Mouse (Mus musculus) midbrain, postnatal 0 days (tissue): ENCODE results near the gene Sgpp2. TPM values are rescaled to one million over a fixed set of nuclear protein-coding genes. Genes with fewer than 3 reads are reported as not detected.

Source experiments
- ATAC-seq: fragments of 200-750 bp; cut with Nextera tagmentation; 2 replicates; pipeline ENCODE4 v1.8.0; 2017; ENCODE audit warnings: moderate number of reproducible peaks, mild to moderate bottlenecking, moderate TSS enrichment, moderate library complexity; ENCODE audit not compliant: low FRiP score
- DNase-seq: peaks from one replicate; pipeline ENCODE4 v3.0.0-alpha.2; 2015; ENCODE audit warnings: low spot score
- H3K27ac ChIP-seq: fragments of 300-500 bp; sonication (generic); 2 replicates; pipeline ENCODE4 v1.5.1; 2014; ENCODE audit warnings: low read depth, mild to moderate bottlenecking, low read length, mixed read lengths
- H3K27me3 ChIP-seq: fragments of 300-500 bp; sonication (generic); 2 replicates; pipeline ENCODE4 v1.6.1; 2014; ENCODE audit warnings: low read length, control low read depth, mixed read lengths; ENCODE audit not compliant: insufficient read depth
- H3K36me3 ChIP-seq: fragments of 300-500 bp; sonication (generic); 2 replicates; pipeline ENCODE4 v1.6.1; 2014; ENCODE audit warnings: low read length, control low read depth, mixed read lengths; ENCODE audit not compliant: insufficient read depth
- H3K4me1 ChIP-seq: fragments of 300-500 bp; sonication (generic); 2 replicates; pipeline ENCODE4 v1.6.1; 2014; ENCODE audit warnings: mild to moderate bottlenecking, control low read depth, antibody characterized with exemption, low read length, mixed read lengths; ENCODE audit not compliant: insufficient read depth
- H3K4me2 ChIP-seq: fragments of 300-500 bp; sonication (generic); 2 replicates; pipeline ENCODE4 v1.6.1; 2014; ENCODE audit warnings: low read depth, mild to moderate bottlenecking, low read length, mixed read lengths; ENCODE audit not compliant: poor library complexity, severe bottlenecking
- H3K4me3 ChIP-seq: fragments of 300-500 bp; sonication (generic); 2 replicates; pipeline ENCODE4 v1.5.1; 2014; ENCODE audit warnings: low read depth, mild to moderate bottlenecking, low read length, moderate library complexity
- H3K9ac ChIP-seq: fragments of 300-500 bp; sonication (generic); replicated peaks from 2 replicates; pipeline ENCODE4 v1.6.1; 2014; ENCODE audit warnings: mild to moderate bottlenecking, low read length, moderate library complexity, mixed read lengths; ENCODE audit not compliant: poor library complexity, severe bottlenecking
- H3K9me3 ChIP-seq: fragments of 300-500 bp; sonication (generic); 2 replicates; pipeline ENCODE4 v1.6.1; 2016; ENCODE audit warnings: low read length, control low read depth
- CTCF ChIP-seq: IDR thresholded peaks from 2 replicates; pipeline ENCODE4 v1.5.1; 2016; ENCODE audit warnings: antibody characterized with exemption, mild to moderate bottlenecking
- WGBS: fragments of 180-500 bp; shearing (Covaris S2); extraction: QIAGEN DNeasy Blood & Tissue Kit; methylation state at CpG from one replicate; pipeline ENCODE4 v1.1.7; 2014; 5-methylcytosine and 5-hydroxymethylcytosine counted together
- polyA plus RNA-seq: library from polyadenylated mRNA; unstranded; fragments of >200 nt; fragmentation: Nextera tagmentation; extraction: Ambion mirVana; gene quantifications from 2 replicates; pipeline ENCODE4 v1.2.1, GENCODE M21; 2015
- total RNA-seq: library from RNA; depleted of rRNA; stranded (reverse); fragments of >200 nt; gene quantifications from 2 replicates; pipeline ENCODE4 v1.2.3, GENCODE M21; 2014

The Sgpp2 gene
- total and polyA plus RNA-seq, 2 experiments from 2014 or later = 1.7 to 3.3 TPM

DNA sequence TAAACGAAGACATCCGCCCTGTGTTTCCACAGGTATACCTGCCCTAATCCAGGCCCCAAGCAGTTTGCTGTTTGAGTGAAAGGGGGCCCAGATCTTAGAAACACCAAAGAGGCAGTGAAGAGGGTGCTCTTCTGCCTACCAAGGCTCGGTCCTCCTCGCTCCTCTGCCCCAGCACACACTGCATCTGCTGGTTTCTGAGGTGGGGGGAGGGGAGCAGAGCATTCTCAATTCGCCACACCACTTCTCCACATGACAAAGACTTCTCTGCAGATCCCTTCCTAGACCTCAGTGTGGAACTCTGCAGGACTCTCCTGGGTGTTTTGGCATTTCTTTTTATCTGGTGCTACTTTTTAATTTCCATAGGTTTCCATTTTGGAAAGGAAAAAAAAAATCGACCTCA lies 85.6 kb downstream of the Sgpp2 start:
- H3K4me3 ChIP-seq = no peak overlapping the region
- H3K4me1 ChIP-seq = no peaks in the 10 kb centered on the region
- WGBS = 36% methylated on average over 6 of the region's 6 CpGs
- no peaks in the 10 kb centered on the region for H3K36me3 ChIP-seq
- no peak overlapping the region for H3K27ac ChIP-seq
- H3K9ac ChIP-seq = no peak overlapping the region
- H3K4me2 ChIP-seq = no peak overlapping the region
- TF ChIP-seq CTCF = no peak
- H3K27me3 ChIP-seq = no peaks in the 10 kb centered on the region
- no peak for DNase-seq
- H3K9me3 ChIP-seq = no peaks in the 10 kb centered on the region
- no peak for ATAC-seq

DNA sequence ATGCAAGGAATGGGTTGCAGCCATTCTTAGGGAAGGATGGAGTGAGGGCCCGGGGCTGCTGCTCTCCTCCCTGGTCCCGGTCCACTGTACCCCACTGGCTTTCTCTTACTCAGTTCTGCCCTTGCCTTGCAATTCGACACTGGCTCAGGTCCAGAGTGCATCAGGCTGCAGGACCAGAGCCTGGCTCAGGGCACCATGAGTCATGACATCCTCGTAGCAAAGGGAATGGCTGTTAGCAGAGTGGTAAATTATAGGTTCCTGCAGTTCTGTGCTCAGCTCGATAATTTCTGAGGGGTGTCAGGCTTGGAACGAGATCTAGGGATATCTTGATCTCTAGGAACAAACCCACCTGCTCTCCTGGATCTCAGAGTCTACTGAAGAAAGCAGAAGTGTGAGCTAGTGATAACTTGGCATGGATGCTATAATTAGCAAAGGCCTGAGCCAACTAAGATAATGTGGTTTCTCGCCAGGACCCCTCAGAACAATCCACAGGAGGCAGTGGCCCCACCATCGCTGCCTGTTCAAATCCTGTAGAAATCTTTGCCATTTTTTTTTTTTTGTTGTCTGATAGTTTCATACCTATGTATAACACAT lies 86.3 kb downstream of the Sgpp2 start:
- peak; percentile 11 for DNase-seq
- no peak for ATAC-seq
- no peak for TF ChIP-seq CTCF
- H3K36me3 ChIP-seq = no peaks in the 10 kb centered on the region
- no peak overlapping the region for H3K4me3 ChIP-seq
- no peak overlapping the region for H3K27ac ChIP-seq
- H3K4me2 ChIP-seq = no peak overlapping the region
- H3K4me1 ChIP-seq = no peaks in the 10 kb centered on the region
- 52% methylated on average over 8 of the region's 8 CpGs for WGBS
- H3K9ac ChIP-seq = no peak overlapping the region
- no peaks in the 10 kb centered on the region for H3K9me3 ChIP-seq
- H3K27me3 ChIP-seq = no peaks in the 10 kb centered on the region

DNA sequence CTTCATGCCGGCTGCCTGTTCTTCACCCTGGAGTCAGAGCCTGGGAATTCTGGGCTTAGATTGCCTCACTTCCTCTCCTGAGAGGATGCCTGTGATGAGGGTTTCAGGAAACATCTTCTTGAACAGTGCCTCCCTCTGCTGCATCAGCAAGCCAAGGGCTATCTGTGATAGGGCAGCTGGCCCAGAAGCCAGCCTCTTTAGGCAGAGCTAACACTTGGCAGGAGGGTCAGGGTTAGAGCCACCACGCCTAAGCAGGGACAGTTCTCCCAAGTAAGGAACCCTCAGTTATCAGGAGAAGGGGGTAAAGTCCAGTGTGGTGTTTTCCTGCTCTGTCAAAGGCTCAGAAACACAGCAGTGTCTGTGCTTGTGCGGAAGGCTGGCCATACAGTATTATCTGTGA lies 89.6 kb downstream of the Sgpp2 start:
- no peaks in the 10 kb centered on the region for H3K36me3 ChIP-seq
- ATAC-seq (no peak), DNase-seq (no peak)
- H3K27ac ChIP-seq = no peak overlapping the region
- H3K4me2 ChIP-seq = no peak overlapping the region
- TF ChIP-seq CTCF = no peak
- H3K4me1 ChIP-seq = no peaks in the 10 kb centered on the region
- WGBS = 78% methylated on average over 3 of the region's 3 CpGs
- H3K9ac ChIP-seq = no peak overlapping the region
- H3K4me3 ChIP-seq = no peak overlapping the region
- H3K27me3 ChIP-seq = no peaks in the 10 kb centered on the region
- no peaks in the 10 kb centered on the region for H3K9me3 ChIP-seq

DNA sequence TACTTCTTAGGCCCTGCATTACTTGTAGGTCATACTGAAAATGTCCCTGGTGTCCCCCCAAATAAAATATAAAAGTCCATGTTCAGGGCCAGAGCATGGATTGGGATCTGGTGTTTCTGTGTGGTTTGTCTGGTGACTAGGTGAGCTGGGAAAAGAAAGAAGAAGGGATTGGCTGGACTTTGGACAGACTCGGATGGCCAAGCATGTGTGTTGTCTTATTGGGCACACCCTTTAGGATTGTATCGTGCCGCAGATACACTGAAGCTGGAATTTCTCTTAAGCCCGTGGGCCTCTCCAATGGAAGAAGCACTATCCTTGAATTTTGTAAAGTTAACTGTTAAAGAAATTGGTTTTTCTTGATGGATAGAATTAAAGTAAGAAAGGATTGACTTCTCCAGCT lies 91.3 kb downstream of the Sgpp2 start:
- Histone ChIP-seq H3K9ac (no peak overlapping the region), H3K4me3 (no peak overlapping the region), H3K27me3 (no peaks in the 10 kb centered on the region), H3K4me2 (no peak overlapping the region), H3K9me3 (no peaks in the 10 kb centered on the region), H3K36me3 (no peaks in the 10 kb centered on the region), H3K4me1 (no peaks in the 10 kb centered on the region), H3K27ac (no peak overlapping the region)
- DNase-seq = no peak
- 94% methylated on average over 4 of the region's 4 CpGs for WGBS
- ATAC-seq = no peak
- no peak for TF ChIP-seq CTCF

DNA sequence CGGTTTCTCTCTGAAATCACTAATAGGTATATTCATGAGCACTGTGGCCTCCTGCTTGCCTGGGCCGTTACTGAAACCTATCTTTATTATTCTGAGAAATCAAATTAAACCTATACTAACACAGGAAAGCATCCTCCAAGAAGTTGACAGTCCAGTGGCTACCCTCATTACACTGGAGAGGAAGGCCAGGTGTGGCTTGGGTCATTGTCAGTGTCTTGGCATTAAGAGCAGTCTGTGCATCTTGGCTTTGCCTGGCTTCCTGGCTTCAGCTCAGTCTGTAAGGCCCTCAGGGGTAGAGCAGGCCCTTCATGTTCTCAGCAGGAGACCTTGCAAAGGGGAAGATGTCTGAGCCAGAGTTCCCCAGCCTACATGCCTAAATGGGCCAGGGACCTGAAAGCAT lies 99.3 kb downstream of the Sgpp2 start:
- WGBS = 92% methylated on average over 2 of the region's 2 CpGs
- Histone ChIP-seq H3K27ac (no peak overlapping the region), H3K4me3 (no peak overlapping the region), H3K27me3 (no peaks in the 10 kb centered on the region), H3K9ac (no peak overlapping the region), H3K9me3 (no peaks in the 10 kb centered on the region), H3K4me2 (no peak overlapping the region), H3K36me3 (no peaks in the 10 kb centered on the region), H3K4me1 (no peaks in the 10 kb centered on the region)
- DNase-seq (no peak), ATAC-seq (no peak)
- no peak for TF ChIP-seq CTCF

DNA sequence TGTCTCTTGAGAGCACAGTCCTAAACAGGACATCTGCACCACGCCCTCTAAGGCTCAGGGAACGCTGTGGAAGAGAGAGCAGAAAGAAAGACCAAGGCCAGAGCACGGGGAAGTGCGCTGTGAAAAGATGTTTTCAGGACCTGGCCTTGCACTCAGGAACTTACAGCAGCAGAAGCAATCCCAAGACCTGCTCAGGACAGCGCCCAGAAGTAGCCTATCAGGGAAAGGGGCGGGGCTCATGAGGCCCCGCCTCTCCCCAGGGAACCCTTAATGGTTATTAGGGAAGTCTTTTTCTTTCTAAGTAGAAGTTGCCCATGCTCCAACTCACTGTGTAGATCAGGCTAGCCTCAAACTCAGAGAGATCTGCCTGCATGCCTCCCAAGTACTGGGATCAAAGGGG lies 102.5 kb downstream of the Sgpp2 start:
- Histone ChIP-seq H3K9me3 (no peaks in the 10 kb centered on the region), H3K9ac (no peak overlapping the region), H3K27ac (no peak overlapping the region), H3K4me1 (no peaks in the 10 kb centered on the region), H3K27me3 (no peaks in the 10 kb centered on the region), H3K4me3 (no peak overlapping the region), H3K4me2 (no peak overlapping the region), H3K36me3 (no peaks in the 10 kb centered on the region)
- DNase-seq = no peak
- no peak for TF ChIP-seq CTCF
- no peak for ATAC-seq
- 35% methylated on average over 7 of the region's 7 CpGs for whole genome bisulfite sequencing
